Mouse (Mus musculus) kidney, embryonic 15.5 days (tissue): ENCODE data around the gene Guca1a. TPM values are rescaled to one million over a fixed set of nuclear protein-coding genes. Genes with fewer than 3 reads are reported as not detected.

Experiments
- ATAC-seq: fragments of 200-750 bp; cut with Nextera tagmentation; replicated peaks from 2 replicates; pipeline ENCODE4 v1.8.0; 2017; ENCODE audit warnings: moderate TSS enrichment; ENCODE audit not compliant: low FRiP score
- H3K27ac ChIP-seq: fragments of 300-500 bp; sonication (generic); 2 replicates; pipeline ENCODE4 v1.5.1; 2015; ENCODE audit warnings: mild to moderate bottlenecking, inconsistent platforms
- H3K27me3 ChIP-seq: fragments of 300-500 bp; sonication (generic); 2 replicates; pipeline ENCODE4 v1.6.1; 2015; ENCODE audit warnings: inconsistent platforms
- H3K36me3 ChIP-seq: fragments of 300-500 bp; sonication (generic); 2 replicates; pipeline ENCODE4 v1.6.1; 2015; ENCODE audit warnings: inconsistent platforms
- H3K4me1 ChIP-seq: fragments of 300-500 bp; sonication (generic); 2 replicates; pipeline ENCODE4 v1.6.1; 2015; ENCODE audit warnings: inconsistent platforms
- H3K4me2 ChIP-seq: fragments of 300-500 bp; sonication (generic); 2 replicates; pipeline ENCODE4 v1.6.1; 2015; ENCODE audit warnings: moderate library complexity, mild to moderate bottlenecking, inconsistent platforms
- H3K4me3 ChIP-seq: fragments of 300-500 bp; sonication (generic); replicated peaks from 2 replicates; pipeline ENCODE4 v1.5.1; 2015; ENCODE audit warnings: mild to moderate bottlenecking, inconsistent platforms
- H3K9ac ChIP-seq: fragments of 300-500 bp; sonication (generic); 2 replicates; pipeline ENCODE4 v1.6.1; 2015; ENCODE audit warnings: mild to moderate bottlenecking, inconsistent platforms
- H3K9me3 ChIP-seq: fragments of 300-500 bp; sonication (generic); replicated peaks from 2 replicates; pipeline ENCODE4 v1.6.1; 2016; ENCODE audit warnings: inconsistent platforms
- WGBS: fragments of 180-500 bp; shearing (Covaris S2); methylation state at CpG from one replicate; pipeline ENCODE4 v1.1.7; 2015; ENCODE audit warnings: mixed read lengths; 5-methylcytosine and 5-hydroxymethylcytosine counted together
- polyA plus RNA-seq: library from polyadenylated mRNA; unstranded; fragments of >200 nt; fragmentation: Nextera tagmentation; extraction: Ambion mirVana; gene quantifications from 2 replicates; pipeline ENCODE4 v1.2.1, GENCODE M21; 2015

Gene Guca1a
- polyA plus RNA-seq, 1 experiment from 2014 or later: 1.6 TPM

GRCm38 (mm10) chr17:47373991-47374390, 26.4 kb downstream of the Guca1a start:
- no peak overlapping the region for H3K9ac ChIP-seq
- H3K4me1 ChIP-seq: peaks cover 24% of the 10 kb centered on the region
- WGBS: 86% methylated on average over 6 of the region's 6 CpGs
- no peak for ATAC-seq
- no peaks in the 10 kb centered on the region for H3K27me3 ChIP-seq
- H3K9me3 ChIP-seq: no peaks in the 10 kb centered on the region
- no peak overlapping the region for H3K4me2 ChIP-seq
- no peak overlapping the region for H3K27ac ChIP-seq
- no peak overlapping the region for H3K4me3 ChIP-seq
- H3K36me3 ChIP-seq: peaks cover 69% of the 10 kb centered on the region

GRCm38 (mm10) chr17:47371451-47371850, 28.9 kb downstream of the Guca1a start:
- Histone ChIP-seq H3K27ac (no peak overlapping the region), H3K4me3 (no peak overlapping the region), H3K4me1 (peaks cover 27% of the 10 kb centered on the region), H3K27me3 (no peaks in the 10 kb centered on the region; the same call in 1 of the 2 replicates), H3K9ac (no peak overlapping the region), H3K36me3 (peaks cover 44% of the 10 kb centered on the region), H3K4me2 (no peak overlapping the region), H3K9me3 (no peaks in the 10 kb centered on the region)
- 11% methylated on average over 4 of the region's 4 CpGs for WGBS
- ATAC-seq: peak; percentile 72

GRCm38 (mm10) chr17:47369087-47369443, 31.3 kb downstream of the Guca1a start:
- H3K9me3 ChIP-seq: no peaks in the 10 kb centered on the region
- no peaks in the 10 kb centered on the region; the same call in 1 of the 2 replicates for H3K27me3 ChIP-seq
- H3K4me1 ChIP-seq: peaks cover 27% of the 10 kb centered on the region
- ATAC-seq: peak; percentile 23; the same call in 1 of the 2 replicates
- H3K4me3 ChIP-seq: peak overlapping the region; percentile 66
- H3K27ac ChIP-seq: peak overlapping the region; percentile 38
- under 1% methylated on average over 20 of the region's 20 CpGs for WGBS
- H3K9ac ChIP-seq: peak overlapping the region; percentile 67
- H3K36me3 ChIP-seq: peaks cover 20% of the 10 kb centered on the region
- H3K4me2 ChIP-seq: peak overlapping the region; percentile 79

GRCm38 (mm10) chr17:47368401-47369086, 31.8 kb downstream of the Guca1a start, which contains the start of gene Mrps10:
Gene Mrps10 (plus strand): TSS chr17:47368887.
- WGBS: 4% methylated on average over 35 of the region's 35 CpGs
- Histone ChIP-seq H3K36me3 (peaks cover 15% of the 10 kb centered on the region), H3K27ac (peak within 1 kb of the TSS; percentile 38), H3K9ac (peak within 1 kb of the TSS; percentile 67), H3K4me3 (peak within 1 kb of the TSS; percentile 66), H3K4me1 (peaks cover 27% of the 10 kb centered on the region), H3K4me2 (peak within 1 kb of the TSS; percentile 79), H3K27me3 (no peaks in the 10 kb centered on the region; the same call in 1 of the 2 replicates), H3K9me3 (no peaks in the 10 kb centered on the region)
- peak; percentile 88 for ATAC-seq

GRCm38 (mm10) chr17:47361343-47361742, 39.0 kb downstream of the Guca1a start:
- Histone ChIP-seq H3K9ac (no peak overlapping the region), H3K36me3 (peaks cover 47% of the 10 kb centered on the region), H3K4me2 (no peak overlapping the region), H3K27me3 (no peaks in the 10 kb centered on the region), H3K4me3 (no peak overlapping the region), H3K27ac (no peak overlapping the region), H3K9me3 (no peaks in the 10 kb centered on the region), H3K4me1 (no peaks in the 10 kb centered on the region)
- ATAC-seq: no peak
- WGBS: 90% methylated on average over 11 of the region's 11 CpGs

GRCm38 (mm10) chr17:47359964-47360363, 40.4 kb downstream of the Guca1a start:
- Histone ChIP-seq H3K27me3 (no peaks in the 10 kb centered on the region), H3K4me2 (no peak overlapping the region), H3K9me3 (no peaks in the 10 kb centered on the region), H3K9ac (no peak overlapping the region), H3K27ac (no peak overlapping the region), H3K36me3 (peaks cover 60% of the 10 kb centered on the region), H3K4me3 (no peak overlapping the region), H3K4me1 (no peaks in the 10 kb centered on the region)
- ATAC-seq: no peak
- 55% methylated on average over 6 of the region's 6 CpGs for WGBS

GRCm38 (mm10) chr17:47349721-47350319, 50.6 kb downstream of the Guca1a start:
- H3K4me2 ChIP-seq: no peak overlapping the region
- WGBS: 86% methylated on average over 3 of the region's 3 CpGs

More at GRCm38 (mm10) chr17:47349721-47350319, 50.6 kb downstream of the Guca1a start:
- Histone ChIP-seq H3K27me3 (no peaks in the 10 kb centered on the region), H3K27ac (no peak overlapping the region), H3K9ac (no peak overlapping the region), H3K36me3 (peaks cover 100% of the 10 kb centered on the region), H3K4me1 (no peaks in the 10 kb centered on the region), H3K4me3 (no peak overlapping the region), H3K9me3 (peaks cover 32% of the 10 kb centered on the region)
- ATAC-seq: no peak

Other genes with a start within 250 kb of the Guca1a start
- 80.3 and 83.1 TPM in 2 replicates for gene Mrps10, start 31.7 kb downstream of the Guca1a start, polyA plus RNA-seq
- 1.9 and 2.3 TPM in 2 replicates for gene Guca1b, start 15.2 kb downstream of the Guca1a start, polyA plus RNA-seq
- gene AI661453, start 36.0 kb upstream of the Guca1a start, polyA plus RNA-seq: 1.7 and 2.1 TPM in 2 replicates
- gene 1700001C19Rik, start 36.8 kb upstream of the Guca1a start, polyA plus RNA-seq: 0.26 and 0.46 TPM in 2 replicates
- gene Taf8, start 101.7 kb upstream of the Guca1a start, polyA plus RNA-seq: 32.2 and 37.0 TPM in 2 replicates
- 272 and 294 TPM in 2 replicates for gene Ccnd3, start 104.5 kb upstream of the Guca1a start, polyA plus RNA-seq
- gene Bysl, start 210.9 kb upstream of the Guca1a start, polyA plus RNA-seq: 23.8 and 26.5 TPM in 2 replicates
- gene Med20, start 211.0 kb upstream of the Guca1a start, polyA plus RNA-seq: 45.7 TPM in 2 replicates
- gene Gm20517, start 211.0 kb upstream of the Guca1a start, polyA plus RNA-seq: 0.81 and 1.4 TPM in 2 replicates
- 4.6 and 5.0 TPM in 2 replicates for gene Usp49, start 230.1 kb upstream of the Guca1a start, polyA plus RNA-seq